Mouse (Mus musculus) natural killer cell, adult 2 months (primary cell): Measurements from ENCODE around the gene Spen.

ENCODE experiments used
- DNase-seq, 2 experiments: peaks; one replicate each; pipeline ENCODE4 v3.0.0; 2022; ENCODE audit warnings: low spot score in 2 of 2

Spen gene

GRCm38 (mm10) chr4:141446211-141446610 lies 92.2 kb downstream of the Spen start:
- DNase-seq: no peak

- DNase-seq: peak; percentile 37 to 54
Measured at GRCm38 (mm10) chr4:141445328-141445720, 93.1 kb downstream of the Spen start.

GRCm38 (mm10) chr4:141444451-141445327 lies 93.7 kb downstream of the Spen start, which contains the start of gene Zbtb17:
Gene Zbtb17 (plus strand): TSS chr4:141444654.
- DNase-seq: peak; percentile 79 to 87

- DNase-seq: no peak
Measured at GRCm38 (mm10) chr4:141443641-141444429, 94.6 kb downstream of the Spen start.

GRCm38 (mm10) chr4:141440877-141441276 lies 97.5 kb downstream of the Spen start:
- DNase-seq: no peak

- DNase-seq: no peak
Measured at GRCm38 (mm10) chr4:141439083-141439803, 99.2 kb downstream of the Spen start.

GRCm38 (mm10) chr4:141435974-141436373 lies 102.4 kb downstream of the Spen start, which contains the start of gene Srarp:
Gene Srarp (minus strand): TSS chr4:141436105.
- DNase-seq: no peak

- no peak for DNase-seq
Measured at GRCm38 (mm10) chr4:141433191-141433590, 105.2 kb downstream of the Spen start.

GRCm38 (mm10) chr4:141432666-141433065 lies 105.7 kb downstream of the Spen start:
- no peak for DNase-seq

GRCm38 (mm10) chr4:141430997-141431396 lies 107.4 kb downstream of the Spen start:
- DNase-seq: peak; percentile 52 to 71

GRCm38 (mm10) chr4:141429847-141430246 lies 108.5 kb downstream of the Spen start:
- no peak for DNase-seq

- DNase-seq: no peak
Measured at GRCm38 (mm10) chr4:141429381-141429780, 109.0 kb downstream of the Spen start.

GRCm38 (mm10) chr4:141427921-141428320 lies 110.5 kb downstream of the Spen start:
- DNase-seq: no peak

GRCm38 (mm10) chr4:141426796-141427745 lies 111.3 kb downstream of the Spen start:
- DNase-seq: no peak

- DNase-seq: peak; percentile 40 to 68
Measured at GRCm38 (mm10) chr4:141425484-141426479, 112.6 kb downstream of the Spen start.

- DNase-seq: no peak
Measured at GRCm38 (mm10) chr4:141423691-141424431, 114.5 kb downstream of the Spen start.

GRCm38 (mm10) chr4:141423288-141423687 lies 115.1 kb downstream of the Spen start:
- no peak for DNase-seq

- DNase-seq: no peak
Measured at GRCm38 (mm10) chr4:141422841-141423240, 115.6 kb downstream of the Spen start.

GRCm38 (mm10) chr4:141421423-141421822 lies 117.0 kb downstream of the Spen start:
- no peak for DNase-seq
